In the genomic region with DNA sequence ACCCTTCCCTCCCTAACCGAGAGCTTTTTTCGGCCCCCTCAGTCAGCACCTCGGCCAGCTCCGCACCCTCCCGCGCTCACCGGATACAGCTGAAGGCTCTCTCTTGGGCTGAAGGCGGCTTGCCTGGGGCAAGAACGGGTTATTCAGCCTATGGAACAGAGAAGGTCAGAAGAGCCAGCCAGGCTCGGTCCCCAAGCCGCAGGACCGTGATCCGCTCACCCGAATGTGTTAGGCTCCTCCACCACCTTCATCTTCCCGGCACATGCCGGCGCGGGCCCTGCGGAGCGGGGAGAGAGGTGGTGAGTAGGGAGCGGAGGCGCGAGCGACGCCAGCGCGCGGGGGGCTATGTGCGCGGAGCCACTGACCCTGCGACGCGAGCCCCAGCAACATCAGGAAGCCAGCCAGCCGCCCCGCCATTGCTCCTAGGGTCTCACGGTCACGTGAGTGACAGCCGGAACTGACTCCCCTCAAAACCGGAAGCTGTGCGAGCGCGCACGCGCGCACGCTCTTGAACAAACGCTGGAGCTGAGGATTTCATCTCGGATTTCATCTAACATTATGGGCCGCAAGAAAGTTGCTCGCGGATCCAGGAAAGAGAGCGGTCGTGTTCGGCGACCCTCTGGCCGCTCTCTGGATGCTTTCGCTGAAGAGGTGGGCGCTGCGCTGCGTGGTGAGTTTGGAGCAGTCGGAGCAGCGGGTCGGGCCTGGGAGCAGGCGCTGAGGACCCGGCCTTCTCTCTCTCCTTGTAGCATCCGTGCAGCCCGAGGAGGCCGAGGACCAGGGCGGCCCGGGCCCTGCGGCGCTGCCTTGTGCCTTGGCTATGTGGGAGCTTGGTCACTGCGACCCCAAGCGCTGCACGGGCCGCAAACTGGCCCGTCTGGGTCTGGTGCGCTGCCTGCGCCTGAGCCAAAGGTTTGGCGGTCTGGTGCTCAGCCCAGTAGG, we compare ENCODE assay signal across 8 mouse cellular contexts. TPM values are rescaled to one million over a fixed set of nuclear protein-coding genes. Genes with fewer than 3 reads are reported as not detected.
A peak's percentile ranks its signal among the peaks of the same experiment; 100 is the strongest.
DNase-seq lines count a peak whose midpoint lies in the region; ATAC-seq and TF ChIP-seq lines count a peak whose summit lies in the region.

A gene (minus strand): TSS at position 430 of the 942 bp plus-strand sequence.
A gene (plus strand): TSS at position 476 of the 942 bp plus-strand sequence.

- H3K4me3 ChIP-seq in bone marrow, adult 2 months (replicated peaks; ENCODE audit: control insufficient read depth, low read depth, low read length), result peak within 1 kb of the TSS; percentile 92
- peak within 1 kb of the TSS; percentile 95 for H3K4me3 ChIP-seq in embryonic facial prominence, embryonic 15.5 days (replicated peaks)
- H3K4me3 ChIP-seq in limb, embryonic 15.5 days, result peak within 1 kb of the TSS; percentile 99
- peak within 1 kb of the TSS; percentile 98 for H3K4me3 ChIP-seq in midbrain, postnatal 0 days (ENCODE audit: low read depth, low read length)

- H3K27ac ChIP-seq in bone marrow, adult 2 months (ENCODE audit: control insufficient read depth, insufficient read depth, low read depth, low read length, poor library complexity), result peak within 1 kb of the TSS; percentile 43; the same call in 1 of the 2 replicates
- H3K27ac ChIP-seq in embryonic facial prominence, embryonic 15.5 days (replicated peaks), result peak within 1 kb of the TSS; percentile 92
- H3K27ac ChIP-seq in limb, embryonic 15.5 days, result peak within 1 kb of the TSS; percentile 92
- H3K27ac ChIP-seq in midbrain, postnatal 0 days (ENCODE audit: low read depth, low read length), result peak within 1 kb of the TSS; percentile 82

- no peaks in the 10 kb centered on the region for H3K27me3 ChIP-seq in embryonic facial prominence, embryonic 15.5 days
- no peaks in the 10 kb centered on the region for H3K27me3 ChIP-seq in limb, embryonic 15.5 days
- no peaks in the 10 kb centered on the region for H3K27me3 ChIP-seq in midbrain, postnatal 0 days (ENCODE audit: insufficient read depth, low read length)

- peak within 1 kb of the TSS; percentile 94 for H3K9ac ChIP-seq in embryonic facial prominence, embryonic 15.5 days
- peak within 1 kb of the TSS; percentile 90 for H3K9ac ChIP-seq in limb, embryonic 15.5 days
- H3K9ac ChIP-seq in midbrain, postnatal 0 days (replicated peaks; ENCODE audit: low read length, poor library complexity, severe bottlenecking), result peak within 1 kb of the TSS; percentile 93

- under 1% methylated on average over 80 of the region's 80 CpGs for WGBS in bone marrow, adult 2 months
- under 1% methylated on average over 80 of the region's 80 CpGs for WGBS in embryonic facial prominence, embryonic 15.5 days
- WGBS in limb, embryonic 15.5 days, result under 1% methylated on average over 80 of the region's 80 CpGs
- WGBS in midbrain, postnatal 0 days, result under 1% methylated on average over 80 of the region's 80 CpGs

- H3K36me3 ChIP-seq in embryonic facial prominence, embryonic 15.5 days, result peaks cover 45% of the 10 kb centered on the region
- H3K36me3 ChIP-seq in limb, embryonic 15.5 days, result peaks cover 34% of the 10 kb centered on the region
- peaks cover 36% of the 10 kb centered on the region for H3K36me3 ChIP-seq in midbrain, postnatal 0 days (ENCODE audit: insufficient read depth, low read length)

- DNase-seq in B cell, adult 2 months, result peak; percentile 85 to 88
- DNase-seq in heart, adult 9 months (ENCODE audit: low spot score in 2 of 2), result peak; percentile 81 to 83
- peak; percentile 83 for DNase-seq in kidney, adult 9 months
- DNase-seq in midbrain, postnatal 0 days (ENCODE audit: low spot score), result peak; percentile 93
- DNase-seq in spleen, postnatal 10 days (ENCODE audit: low spot score in 2 of 2), result peak; percentile 65 to 86

- no peaks in the 10 kb centered on the region; the same call in 1 of the 2 replicates for H3K4me1 ChIP-seq in bone marrow, adult 2 months (ENCODE audit: control insufficient read depth, insufficient read depth, low read length)
- H3K4me1 ChIP-seq in embryonic facial prominence, embryonic 15.5 days, result peaks cover 18% of the 10 kb centered on the region
- peaks cover 23% of the 10 kb centered on the region for H3K4me1 ChIP-seq in limb, embryonic 15.5 days
- peaks cover 12% of the 10 kb centered on the region for H3K4me1 ChIP-seq in midbrain, postnatal 0 days (ENCODE audit: insufficient read depth, low read length)

- H3K9me3 ChIP-seq in embryonic facial prominence, embryonic 15.5 days (replicated peaks), result no peaks in the 10 kb centered on the region
- no peaks in the 10 kb centered on the region for H3K9me3 ChIP-seq in limb, embryonic 15.5 days
- no peaks in the 10 kb centered on the region for H3K9me3 ChIP-seq in midbrain, postnatal 0 days (ENCODE audit: low read length)

- ATAC-seq in embryonic facial prominence, embryonic 15.5 days (ENCODE audit: insufficient number of reproducible peaks, low FRiP score, low TSS enrichment, low read depth), result peak; percentile 83
- peak; percentile 80; the same call in 1 of the 2 replicates for ATAC-seq in limb, embryonic 15.5 days (ENCODE audit: insufficient number of reproducible peaks, low FRiP score, low TSS enrichment, low read depth)
- ATAC-seq in midbrain, postnatal 0 days (ENCODE audit: low FRiP score), result peak; percentile 84

- no peak; the same call in 1 of the 2 replicates for TF ChIP-seq POLR2A in bone marrow, adult 2 months (IDR thresholded peaks at IDR 0.05; ENCODE audit: borderline replicate concordance, control insufficient read depth, low read depth, low read length)

- TF ChIP-seq CTCF in bone marrow, adult 2 months (IDR thresholded peaks at IDR 0.05; ENCODE audit: control insufficient read depth, insufficient read depth, low read length), result no peak
- TF ChIP-seq CTCF in midbrain, postnatal 0 days (IDR thresholded peaks at IDR 0.05), result no peak

- peak within 1 kb of the TSS; percentile 90 for H3K4me2 ChIP-seq in embryonic facial prominence, embryonic 15.5 days (replicated peaks)
- H3K4me2 ChIP-seq in limb, embryonic 15.5 days, result peak within 1 kb of the TSS; percentile 93
- peak within 1 kb of the TSS; percentile 98 for H3K4me2 ChIP-seq in midbrain, postnatal 0 days (ENCODE audit: low read depth, low read length, poor library complexity, severe bottlenecking)

RNA-seq across cellular contexts. Expression of the first gene that starts in this region (rescaled TPM):
- 10.8 and 21.7 TPM in 2 replicates for polyA plus RNA-seq in bone marrow, adult 2 months (2011; ENCODE audit: insufficient read depth, insufficient read length, low replicate concordance, missing spikeins)
- 40.8 and 42.7 TPM in 2 replicates for polyA plus RNA-seq in embryonic facial prominence, embryonic 15.5 days (2015; fragmentation: Nextera tagmentation; extraction: Ambion mirVana)
- 34.9 and 41.6 TPM in 2 replicates for polyA plus RNA-seq in limb, embryonic 15.5 days (2015; fragmentation: Nextera tagmentation; extraction: Ambion mirVana)
- total RNA-seq in midbrain, postnatal 0 days (2014; rRNA removed), result 97.2 and 104 TPM in 2 replicates
- polyA plus RNA-seq in midbrain, postnatal 0 days (2015; fragmentation: Nextera tagmentation; extraction: Ambion mirVana), result 127 and 134 TPM in 2 replicates

RNA-seq across cellular contexts. Expression of the second gene that starts in this region (rescaled TPM):
- 24.4 and 37.1 TPM in 2 replicates for polyA plus RNA-seq in bone marrow, adult 2 months (2011; ENCODE audit: insufficient read depth, insufficient read length, low replicate concordance, missing spikeins)
- 50.8 and 53.2 TPM in 2 replicates for polyA plus RNA-seq in embryonic facial prominence, embryonic 15.5 days (2015; fragmentation: Nextera tagmentation; extraction: Ambion mirVana)
- 45.2 and 50.8 TPM in 2 replicates for polyA plus RNA-seq in limb, embryonic 15.5 days (2015; fragmentation: Nextera tagmentation; extraction: Ambion mirVana)
- total RNA-seq in midbrain, postnatal 0 days (2014; rRNA removed), result 39.6 and 40.1 TPM in 2 replicates
- polyA plus RNA-seq in midbrain, postnatal 0 days (2015; fragmentation: Nextera tagmentation; extraction: Ambion mirVana), result 74.2 and 76.2 TPM in 2 replicates

Comparison
In these comparisons a context has a peak if more than half of its experiments do, and no peak if none do; other contexts are left out.
1. Peak in every context shown above with its lines: DNase-seq, ATAC-seq, H3K4me3 ChIP-seq and H3K27ac ChIP-seq.